Mouse (Mus musculus) layer of hippocampus, postnatal 25 days (tissue): ENCODE measurements around the gene Ces2h. TPM values are rescaled to one million over a fixed set of nuclear protein-coding genes. Genes with fewer than 3 reads are reported as not detected.
"Not testable (repeated sequence)": the region's sequence is repeated elsewhere in the genome, so short reads cannot be mapped to it uniquely, and the experiment has no call there.

Source experiments
- DNase-seq, 2 experiments: peaks; one replicate each; pipeline ENCODE4 v3.0.0; 2022; ENCODE audit warnings: mixed read lengths in 2 of 2, low spot score in 1 of 2; ENCODE audit errors: extremely low spot score in 1 of 2
- total RNA-seq, 2 experiments: library from RNA; stranded (reverse); gene quantifications; 2 replicates each; pipeline ENCODE4 v1.2.3; 2021

Ces2h gene
- total RNA-seq = not detected

GRCm38 (mm10) chr8:105000586-105000985 lies at the start of gene Ces2h:
Ces2h (plus strand) TSS chr8:105000853.
- DNase-seq = no peak

- DNase-seq = no peak
Observed at GRCm38 (mm10) chr8:104961537-104961961, 39.1 kb upstream of the Ces2h start, which contains the start of gene Ces2g. Ces2g (plus strand) TSS chr8:104961718.

- DNase-seq = no peak
Observed at GRCm38 (mm10) chr8:104962229-104962901, 38.3 kb upstream of the Ces2h start.

- no peak for DNase-seq
Observed at GRCm38 (mm10) chr8:104963375-104963894, 37.2 kb upstream of the Ces2h start.

- DNase-seq = no peak
Observed at GRCm38 (mm10) chr8:104984126-104984525, 16.5 kb upstream of the Ces2h start.

GRCm38 (mm10) chr8:104984942-104985341 lies 15.7 kb upstream of the Ces2h start:
- no peak for DNase-seq

- no peak for DNase-seq
Observed at GRCm38 (mm10) chr8:104998191-104998590, 2.5 kb upstream of the Ces2h start.

- DNase-seq = no peak
Observed at GRCm38 (mm10) chr8:104999183-104999582, 1.5 kb upstream of the Ces2h start.

GRCm38 (mm10) chr8:105010000-105010399 lies 9.3 kb downstream of the Ces2h start:
- no peak for DNase-seq

GRCm38 (mm10) chr8:105011136-105011535 lies 10.5 kb downstream of the Ces2h start:
- no peak for DNase-seq

GRCm38 (mm10) chr8:105014391-105014790 lies 13.7 kb downstream of the Ces2h start:
- DNase-seq = no peak

- no peak for DNase-seq
Observed at GRCm38 (mm10) chr8:105021954-105022353, 21.3 kb downstream of the Ces2h start.

- no peak for DNase-seq
Observed at GRCm38 (mm10) chr8:105023087-105023486, 22.4 kb downstream of the Ces2h start.

GRCm38 (mm10) chr8:105025050-105025449 lies 24.4 kb downstream of the Ces2h start:
- DNase-seq = no peak

GRCm38 (mm10) chr8:105043510-105043909 lies 42.9 kb downstream of the Ces2h start:
- DNase-seq = no peak

- no peak for DNase-seq
Observed at GRCm38 (mm10) chr8:105045824-105046401, 45.3 kb downstream of the Ces2h start.

- no peak for DNase-seq
Observed at GRCm38 (mm10) chr8:105048371-105048854, 47.8 kb downstream of the Ces2h start, which contains the start of gene Ces3a. Ces3a (plus strand) TSS chr8:105048601.

- DNase-seq = no peak
Observed at GRCm38 (mm10) chr8:105056211-105056610, 55.6 kb downstream of the Ces2h start.

- DNase-seq = no peak
Observed at GRCm38 (mm10) chr8:105060056-105060455, 59.4 kb downstream of the Ces2h start.

- peak; percentile 8 to 25 for DNase-seq
Observed at GRCm38 (mm10) chr8:105066761-105067160, 66.1 kb downstream of the Ces2h start.

GRCm38 (mm10) chr8:105067905-105068304 lies 67.3 kb downstream of the Ces2h start:
- not testable (repeated sequence) for DNase-seq

GRCm38 (mm10) chr8:105068971-105069370 lies 68.3 kb downstream of the Ces2h start:
- no peak for DNase-seq
